Mouse (Mus musculus) v-Abl transformed pro-B cells (cell line): ENCODE results near the gene Pax2.
"Not testable (repeated sequence)": the region's sequence is repeated elsewhere in the genome, so short reads cannot be mapped to it uniquely, and the experiment has no call there.

ENCODE experiments used
- in situ Hi-C, 2 experiments: fragments of 400-800 bp; cut with MboI; formaldehyde crosslinking; loops; one replicate each; pipeline ENCODE4 v1.15.1; 2025; ENCODE audit not compliant: unreplicated experiment in 2 of 2

Pax2 gene

GRCm38 (mm10) chr19:44825216-44825768, 69.4 kb downstream of the Pax2 start:
- in situ Hi-C loops, result no loop called here

- in situ Hi-C loops, result no loop called here
Measured at GRCm38 (mm10) chr19:44825819-44826218, 70.0 kb downstream of the Pax2 start.

- in situ Hi-C loops, result no loop called here
Measured at GRCm38 (mm10) chr19:44833391-44833790, 77.5 kb downstream of the Pax2 start.

- in situ Hi-C loops, result no loop called here
Measured at GRCm38 (mm10) chr19:44834218-44835041, 78.6 kb downstream of the Pax2 start.

- in situ Hi-C loops, result no loop called here
Measured at GRCm38 (mm10) chr19:44835042-44835930, 79.4 kb downstream of the Pax2 start.

- in situ Hi-C loops, result no loop called here
Measured at GRCm38 (mm10) chr19:44835931-44836861, 80.4 kb downstream of the Pax2 start.

GRCm38 (mm10) chr19:44837426-44838205, 81.8 kb downstream of the Pax2 start:
- in situ Hi-C loops, result no loop called here

GRCm38 (mm10) chr19:44838321-44838720, 82.5 kb downstream of the Pax2 start:
- in situ Hi-C loops, result no loop called here

GRCm38 (mm10) chr19:44842661-44843060, 86.8 kb downstream of the Pax2 start:
- in situ Hi-C loops, result not testable (repeated sequence)

GRCm38 (mm10) chr19:44849465-44849864, 93.6 kb downstream of the Pax2 start:
- in situ Hi-C loops, result no loop called here

- in situ Hi-C loops, result no loop called here
Measured at GRCm38 (mm10) chr19:44858671-44859070, 102.8 kb downstream of the Pax2 start.

GRCm38 (mm10) chr19:44868766-44869165, 112.9 kb downstream of the Pax2 start:
- in situ Hi-C loops, result no loop called here

GRCm38 (mm10) chr19:44874186-44874898, 118.5 kb downstream of the Pax2 start:
- in situ Hi-C loops, result loop anchor here in 1 of 2 experiments (10.0 kb wide), 1 partner anchor 520 kb away; no protein-coding TSS in a partner anchor

- in situ Hi-C loops, result loop anchor here (10.0 to 25.0 kb wide), 3 partner anchors 388 to 688 kb away; partner anchors contain the start of genes Pkd2l1 (in 2 of the 2) and Wnt8b (in 1 of the 2)
Measured at GRCm38 (mm10) chr19:44874928-44875327, 119.1 kb downstream of the Pax2 start.

- in situ Hi-C loops, result loop anchor here (10.0 to 25.0 kb wide), 3 partner anchors 388 to 688 kb away; partner anchors contain the start of genes Pkd2l1 (in 2 of the 2) and Wnt8b (in 1 of the 2)
Measured at GRCm38 (mm10) chr19:44875718-44876117, 119.9 kb downstream of the Pax2 start.

GRCm38 (mm10) chr19:44876529-44876928, 120.7 kb downstream of the Pax2 start:
- in situ Hi-C loops, result loop anchor here (10.0 to 25.0 kb wide), 3 partner anchors 389 to 689 kb away; partner anchors contain the start of genes Pkd2l1 (in 2 of the 2) and Wnt8b (in 1 of the 2)

- in situ Hi-C loops, result loop anchor here (25.0 kb wide), 2 partner anchors 395 to 695 kb away; partner anchors contain the start of genes Pkd2l1 (in 2 of the 2) and Wnt8b (in 1 of the 2)
Measured at GRCm38 (mm10) chr19:44882552-44883024, 126.7 kb downstream of the Pax2 start.

GRCm38 (mm10) chr19:44884331-44884730, 128.5 kb downstream of the Pax2 start:
- in situ Hi-C loops, result loop anchor here (25.0 kb wide), 2 partner anchors 397 to 697 kb away; partner anchors contain the start of genes Pkd2l1 (in 2 of the 2) and Wnt8b (in 1 of the 2)
